Mouse (Mus musculus) liver, embryonic 12.5 days (tissue): ENCODE data around the gene Rnf180. TPM values are rescaled to one million over a fixed set of nuclear protein-coding genes. Genes with fewer than 3 reads are reported as not detected.

Experiments
- ATAC-seq: fragments of 200-750 bp; cut with Nextera tagmentation; 2 replicates; pipeline ENCODE4 v1.8.0; 2017; ENCODE audit warnings: moderate number of reproducible peaks, mild to moderate bottlenecking, moderate library complexity
- H3K27ac ChIP-seq: fragments of 300-500 bp; sonication (generic); 2 replicates; pipeline ENCODE4 v1.5.1; 2016; ENCODE audit warnings: mild to moderate bottlenecking
- H3K27me3 ChIP-seq: fragments of 300-500 bp; sonication (generic); replicated peaks from 2 replicates; pipeline ENCODE4 v1.6.1; 2016; ENCODE audit warnings: mild to moderate bottlenecking, moderate library complexity
- H3K36me3 ChIP-seq: fragments of 300-500 bp; sonication (generic); 2 replicates; pipeline ENCODE4 v1.6.1; 2016; ENCODE audit warnings: mild to moderate bottlenecking, moderate library complexity
- H3K4me1 ChIP-seq: fragments of 300-500 bp; sonication (generic); 2 replicates; pipeline ENCODE4 v1.6.1; 2016
- H3K4me2 ChIP-seq: fragments of 300-500 bp; sonication (generic); 2 replicates; pipeline ENCODE4 v1.6.1; 2016; ENCODE audit warnings: mild to moderate bottlenecking, moderate library complexity
- H3K4me3 ChIP-seq: fragments of 300-500 bp; sonication (generic); 2 replicates; pipeline ENCODE4 v1.5.1; 2016; ENCODE audit warnings: mild to moderate bottlenecking, moderate library complexity
- H3K9ac ChIP-seq: fragments of 300-500 bp; sonication (generic); 2 replicates; pipeline ENCODE4 v1.6.1; 2016; ENCODE audit warnings: mild to moderate bottlenecking, moderate library complexity
- H3K9me3 ChIP-seq: fragments of 300-500 bp; sonication (generic); replicated peaks from 2 replicates; pipeline ENCODE4 v1.6.1; 2016; ENCODE audit warnings: mild to moderate bottlenecking, moderate library complexity
- WGBS: fragments of 180-500 bp; shearing (Covaris S2); methylation state at CpG from one replicate; pipeline ENCODE4 v1.1.7; 2016; ENCODE audit not compliant: insufficient replicate concordance; 5-methylcytosine and 5-hydroxymethylcytosine counted together
- polyA plus RNA-seq: library from polyadenylated mRNA; unstranded; fragments of >200 nt; fragmentation: Nextera tagmentation; extraction: Ambion mirVana; gene quantifications from 2 replicates; pipeline ENCODE4 v1.2.1, GENCODE M21; 2016

Gene Rnf180
- polyA plus RNA-seq, 1 experiment from 2014 or later: 1.6 TPM

GRCm38 (mm10) chr13:105293781-105294667, 591 bp downstream of the Rnf180 start:
- H3K36me3 ChIP-seq: no peaks in the 10 kb centered on the region
- H3K27ac ChIP-seq: no peak overlapping the region
- H3K9me3 ChIP-seq: no peaks in the 10 kb centered on the region
- peak overlapping the region; percentile 67 for H3K4me3 ChIP-seq
- under 1% methylated on average over 86 of the region's 91 CpGs for WGBS
- H3K9ac ChIP-seq: peak overlapping the region; percentile 67
- H3K27me3 ChIP-seq: peaks cover 26% of the 10 kb centered on the region
- peak overlapping the region; percentile 91 for H3K4me2 ChIP-seq
- H3K4me1 ChIP-seq: peaks cover 14% of the 10 kb centered on the region; the same call in 1 of the 2 replicates
- peak; percentile 61 for ATAC-seq

GRCm38 (mm10) chr13:105291816-105292215, 2.8 kb downstream of the Rnf180 start:
- ATAC-seq: no peak
- H3K4me1 ChIP-seq: peaks cover 14% of the 10 kb centered on the region; the same call in 1 of the 2 replicates
- H3K36me3 ChIP-seq: no peaks in the 10 kb centered on the region
- no peak overlapping the region for H3K4me3 ChIP-seq
- no peak overlapping the region for H3K9ac ChIP-seq
- H3K27ac ChIP-seq: no peak overlapping the region
- H3K4me2 ChIP-seq: no peak overlapping the region
- 43% methylated on average over 4 of the region's 4 CpGs for WGBS
- peaks cover 26% of the 10 kb centered on the region for H3K27me3 ChIP-seq
- no peaks in the 10 kb centered on the region for H3K9me3 ChIP-seq

GRCm38 (mm10) chr13:105290594-105290993, 4.0 kb downstream of the Rnf180 start:
- Histone ChIP-seq H3K4me2 (no peak overlapping the region), H3K27ac (no peak overlapping the region), H3K4me1 (peaks cover 14% of the 10 kb centered on the region; the same call in 1 of the 2 replicates), H3K9me3 (no peaks in the 10 kb centered on the region), H3K4me3 (no peak overlapping the region), H3K27me3 (peaks cover 23% of the 10 kb centered on the region), H3K36me3 (no peaks in the 10 kb centered on the region), H3K9ac (no peak overlapping the region)
- no peak for ATAC-seq
- 57% methylated on average over 2 of the region's 2 CpGs for WGBS

- Histone ChIP-seq H3K27me3 (peaks cover 19% of the 10 kb centered on the region), H3K4me3 (no peak overlapping the region), H3K36me3 (no peaks in the 10 kb centered on the region), H3K4me1 (peaks cover 14% of the 10 kb centered on the region; the same call in 1 of the 2 replicates), H3K9ac (no peak overlapping the region), H3K9me3 (no peaks in the 10 kb centered on the region), H3K27ac (no peak overlapping the region), H3K4me2 (no peak overlapping the region)
- 42% methylated on average over 5 of the region's 5 CpGs for WGBS
- ATAC-seq: no peak; the same call in 1 of the 2 replicates
Observed at GRCm38 (mm10) chr13:105290021-105290420, 4.6 kb downstream of the Rnf180 start.

- no peak overlapping the region for H3K4me2 ChIP-seq
- H3K27me3 ChIP-seq: no peaks in the 10 kb centered on the region
- 47% methylated on average over 8 of the region's 8 CpGs for WGBS
- H3K9ac ChIP-seq: no peak overlapping the region
- H3K9me3 ChIP-seq: no peaks in the 10 kb centered on the region
- H3K36me3 ChIP-seq: no peaks in the 10 kb centered on the region
- no peaks in the 10 kb centered on the region for H3K4me1 ChIP-seq
- no peak overlapping the region for H3K27ac ChIP-seq
- H3K4me3 ChIP-seq: no peak overlapping the region
- no peak for ATAC-seq
Observed at GRCm38 (mm10) chr13:105279397-105280018, 15.1 kb downstream of the Rnf180 start.

- Histone ChIP-seq H3K4me1 (no peaks in the 10 kb centered on the region), H3K4me3 (no peak overlapping the region), H3K27me3 (no peaks in the 10 kb centered on the region), H3K36me3 (no peaks in the 10 kb centered on the region), H3K9me3 (peaks cover 8% of the 10 kb centered on the region; the same call in 1 of the 2 replicates), H3K4me2 (no peak overlapping the region), H3K27ac (no peak overlapping the region), H3K9ac (no peak overlapping the region)
- no peak for ATAC-seq
- WGBS: 81% methylated on average over 8 of the region's 8 CpGs
Observed at GRCm38 (mm10) chr13:105270394-105271094, 24.1 kb downstream of the Rnf180 start.

GRCm38 (mm10) chr13:105267464-105267863, 27.2 kb downstream of the Rnf180 start:
- no peaks in the 10 kb centered on the region for H3K36me3 ChIP-seq
- H3K4me2 ChIP-seq: no peak overlapping the region
- H3K9me3 ChIP-seq: 0 out of 2 replicates have a peak, but pooled peaks cover 1% of the 10 kb centered on the region
- H3K9ac ChIP-seq: no peak overlapping the region
- H3K27me3 ChIP-seq: no peaks in the 10 kb centered on the region
- ATAC-seq: no peak
- no peak overlapping the region for H3K4me3 ChIP-seq
- no peaks in the 10 kb centered on the region for H3K4me1 ChIP-seq
- H3K27ac ChIP-seq: no peak overlapping the region
- WGBS: 54% methylated on average over 6 of the region's 6 CpGs

- H3K27ac ChIP-seq: no peak overlapping the region
- whole genome bisulfite sequencing: 25% methylated on average over 3 of the region's 3 CpGs
- H3K9ac ChIP-seq: no peak overlapping the region
- H3K9me3 ChIP-seq: no peaks in the 10 kb centered on the region
- H3K4me1 ChIP-seq: no peaks in the 10 kb centered on the region
- H3K36me3 ChIP-seq: no peaks in the 10 kb centered on the region
- ATAC-seq: no peak
- H3K27me3 ChIP-seq: no peaks in the 10 kb centered on the region
- H3K4me2 ChIP-seq: no peak overlapping the region
- no peak overlapping the region for H3K4me3 ChIP-seq
Observed at GRCm38 (mm10) chr13:105266746-105267145, 27.9 kb downstream of the Rnf180 start.

- H3K36me3 ChIP-seq: no peaks in the 10 kb centered on the region
- 68% methylated on average over 4 of the region's 4 CpGs for WGBS
- H3K27ac ChIP-seq: no peak overlapping the region
- no peaks in the 10 kb centered on the region for H3K9me3 ChIP-seq
- H3K4me1 ChIP-seq: no peaks in the 10 kb centered on the region
- H3K4me2 ChIP-seq: no peak overlapping the region
- no peaks in the 10 kb centered on the region for H3K27me3 ChIP-seq
- no peak overlapping the region for H3K4me3 ChIP-seq
- H3K9ac ChIP-seq: no peak overlapping the region
- ATAC-seq: no peak
Observed at GRCm38 (mm10) chr13:105256757-105257433, 37.7 kb downstream of the Rnf180 start.

- Histone ChIP-seq H3K4me2 (no peak overlapping the region), H3K27ac (no peak overlapping the region), H3K4me3 (no peak overlapping the region), H3K9me3 (no peaks in the 10 kb centered on the region), H3K9ac (no peak overlapping the region), H3K36me3 (no peaks in the 10 kb centered on the region), H3K4me1 (no peaks in the 10 kb centered on the region), H3K27me3 (no peaks in the 10 kb centered on the region)
- WGBS: 59% methylated on average over 4 of the region's 4 CpGs
- ATAC-seq: no peak
Observed at GRCm38 (mm10) chr13:105250767-105251166, 43.8 kb downstream of the Rnf180 start.

- no peak overlapping the region for H3K9ac ChIP-seq
- no peaks in the 10 kb centered on the region for H3K27me3 ChIP-seq
- 57% methylated on average over 9 of the region's 9 CpGs for WGBS
- H3K4me1 ChIP-seq: no peaks in the 10 kb centered on the region
- no peak overlapping the region for H3K27ac ChIP-seq
- no peak overlapping the region for H3K4me3 ChIP-seq
- no peaks in the 10 kb centered on the region for H3K9me3 ChIP-seq
- no peaks in the 10 kb centered on the region for H3K36me3 ChIP-seq
- no peak overlapping the region for H3K4me2 ChIP-seq
- no peak for ATAC-seq
Observed at GRCm38 (mm10) chr13:105250264-105250663, 44.4 kb downstream of the Rnf180 start.
